Mouse (Mus musculus): ENCODE results near the gene Cenpx. TPM values are rescaled to one million over a fixed set of nuclear protein-coding genes. Genes with fewer than 3 reads are reported as not detected.

Cenpx gene
- total RNA-seq, 2 experiments from 2014 or later = 39.5 to 41.8 TPM

DNA sequence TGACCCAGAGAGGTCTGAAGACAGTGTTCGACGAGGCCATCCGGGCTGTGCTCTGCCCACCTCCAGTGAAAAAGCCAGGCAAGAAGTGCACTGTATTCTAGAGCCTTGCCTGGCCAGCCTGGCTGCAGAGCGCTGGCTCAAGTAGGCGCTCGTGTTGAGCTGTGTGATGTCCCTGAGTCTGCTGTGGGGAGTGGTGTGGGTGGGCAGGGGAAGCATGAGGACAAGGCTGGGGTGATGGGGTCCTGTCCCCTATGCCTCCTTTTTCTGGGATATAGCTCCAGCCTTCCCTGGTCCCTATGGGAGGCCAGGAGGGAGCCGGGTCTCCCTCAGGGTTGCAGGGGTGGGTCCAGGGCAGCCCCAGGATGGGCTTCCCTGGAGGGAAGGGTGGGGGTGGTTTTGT is 10.0 kb upstream of the Cenpx start:
- DNase-seq = no peak

DNA sequence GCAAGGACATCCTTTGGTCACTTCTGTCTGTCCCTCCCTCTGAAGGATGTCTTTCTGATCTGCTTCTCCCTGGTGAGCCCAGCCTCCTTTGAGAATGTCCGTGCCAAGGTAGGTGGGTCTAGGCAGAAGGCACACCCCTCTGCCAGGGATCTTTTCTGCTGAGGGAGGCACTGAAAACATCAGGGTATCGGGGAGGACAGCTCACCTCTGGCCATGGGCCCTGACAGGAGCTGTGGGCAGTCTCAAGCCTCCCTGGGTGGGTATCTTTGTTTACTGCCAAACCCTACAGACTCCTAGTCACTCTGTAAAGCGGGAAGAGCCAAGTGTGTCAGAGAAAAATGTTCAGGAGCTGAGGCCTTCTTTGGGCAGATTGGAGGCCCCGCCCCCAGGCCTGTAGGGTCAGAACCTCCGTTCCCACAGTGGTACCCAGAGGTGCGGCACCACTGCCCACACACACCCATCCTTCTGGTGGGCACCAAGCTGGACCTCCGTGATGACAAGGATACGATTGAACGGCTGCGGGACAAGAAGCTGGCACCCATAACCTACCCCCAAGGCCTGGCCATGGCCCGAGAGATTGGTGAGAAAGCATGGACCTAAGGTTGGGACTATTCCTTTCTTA is 9.3 kb upstream of the Cenpx start:
- no peak for DNase-seq

DNA sequence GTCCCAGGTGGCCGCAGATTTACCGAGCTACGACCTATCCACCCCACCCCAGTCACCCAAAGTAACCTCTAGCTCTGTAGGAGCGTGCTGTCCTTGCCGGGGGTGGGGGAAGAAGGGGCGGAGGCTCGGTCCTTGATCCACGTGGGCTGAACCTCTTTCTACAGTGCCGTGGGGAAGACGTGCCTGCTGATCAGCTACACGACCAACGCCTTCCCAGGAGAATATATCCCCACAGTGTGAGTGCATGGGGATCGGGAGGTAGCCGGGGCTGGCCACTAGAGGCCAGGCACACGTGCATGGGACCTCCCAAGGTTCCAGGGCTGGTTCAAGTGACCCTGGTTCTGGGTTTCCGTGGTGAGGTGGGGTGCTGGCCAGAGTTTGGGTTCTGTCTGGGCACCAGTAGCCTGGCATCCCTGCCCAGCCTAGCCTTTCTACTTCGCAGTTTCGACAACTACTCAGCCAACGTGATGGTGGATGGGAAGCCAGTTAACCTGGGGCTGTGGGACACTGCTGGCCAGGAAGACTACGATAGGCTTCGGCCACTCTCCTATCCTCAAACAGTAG is 8.6 kb upstream of the Cenpx start:
- DNase-seq = no peak

- DNase-seq = peak; percentile 71
Measured at GRCm38 (mm10) chr11:120721124-120722066, 7.9 kb upstream of the Cenpx start, which contains the start of gene Rac3. Gene Rac3 (plus strand): TSS chr11:120721470.

GRCm38 (mm10) chr11:120720450-120720849 is 6.9 kb upstream of the Cenpx start:
- peak; percentile 96 for DNase-seq

DNA sequence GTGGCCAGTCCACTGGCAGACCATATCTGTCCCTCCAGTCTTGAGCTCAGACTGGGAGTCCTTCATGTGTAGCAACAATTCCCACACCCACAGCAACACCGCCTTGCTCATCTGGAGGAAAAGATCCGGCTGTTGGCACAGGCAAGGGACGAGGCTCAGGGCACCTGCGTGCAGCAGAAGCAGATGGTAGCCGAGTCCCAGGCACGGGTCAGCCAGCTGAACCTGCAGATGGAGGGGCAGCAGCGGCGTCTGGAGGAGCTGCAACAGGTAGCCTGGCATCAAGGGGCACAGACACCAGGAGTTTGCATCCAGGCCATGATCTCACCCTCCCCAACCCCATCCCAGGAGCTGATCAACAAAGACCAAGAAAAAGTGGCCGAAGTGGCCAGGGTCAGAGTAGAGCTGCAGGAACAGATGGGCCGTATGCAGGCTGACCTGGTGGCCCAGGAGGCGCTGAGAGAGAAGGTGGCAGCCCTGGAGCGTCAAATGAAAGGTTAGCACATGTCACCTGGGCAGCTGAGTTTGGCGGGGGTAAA is 6.4 kb upstream of the Cenpx start:
- DNase-seq = no peak

DNA sequence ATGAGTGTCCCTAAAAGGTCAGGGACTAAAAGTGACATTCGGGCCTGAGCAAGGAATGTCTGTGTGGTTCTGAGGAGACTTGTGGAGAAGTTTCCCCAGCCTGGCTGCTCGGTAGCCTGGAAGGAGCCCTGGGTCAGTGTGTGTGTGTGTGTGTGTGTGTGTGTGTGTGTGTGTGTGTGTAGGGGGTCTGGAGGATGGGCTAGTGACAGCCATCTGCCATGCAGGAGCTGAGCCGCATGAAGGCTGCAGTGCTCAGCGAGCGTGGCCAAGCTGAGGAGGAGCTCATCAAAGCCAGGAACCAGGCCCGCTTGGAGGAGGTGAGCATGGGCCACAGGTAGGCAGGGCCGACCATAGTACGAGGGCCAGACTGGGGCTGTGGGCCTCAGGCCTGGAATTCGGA is 5.7 kb upstream of the Cenpx start:
- DNase-seq = no peak

- DNase-seq = no peak
Measured at GRCm38 (mm10) chr11:120715131-120715530, 1.6 kb upstream of the Cenpx start.

GRCm38 (mm10) chr11:120714546-120714945 is 1.0 kb upstream of the Cenpx start:
- DNase-seq = no peak

- peak; percentile 71 for DNase-seq
Measured at GRCm38 (mm10) chr11:120712771-120713568, 568 bp downstream of the Cenpx start.

DNA sequence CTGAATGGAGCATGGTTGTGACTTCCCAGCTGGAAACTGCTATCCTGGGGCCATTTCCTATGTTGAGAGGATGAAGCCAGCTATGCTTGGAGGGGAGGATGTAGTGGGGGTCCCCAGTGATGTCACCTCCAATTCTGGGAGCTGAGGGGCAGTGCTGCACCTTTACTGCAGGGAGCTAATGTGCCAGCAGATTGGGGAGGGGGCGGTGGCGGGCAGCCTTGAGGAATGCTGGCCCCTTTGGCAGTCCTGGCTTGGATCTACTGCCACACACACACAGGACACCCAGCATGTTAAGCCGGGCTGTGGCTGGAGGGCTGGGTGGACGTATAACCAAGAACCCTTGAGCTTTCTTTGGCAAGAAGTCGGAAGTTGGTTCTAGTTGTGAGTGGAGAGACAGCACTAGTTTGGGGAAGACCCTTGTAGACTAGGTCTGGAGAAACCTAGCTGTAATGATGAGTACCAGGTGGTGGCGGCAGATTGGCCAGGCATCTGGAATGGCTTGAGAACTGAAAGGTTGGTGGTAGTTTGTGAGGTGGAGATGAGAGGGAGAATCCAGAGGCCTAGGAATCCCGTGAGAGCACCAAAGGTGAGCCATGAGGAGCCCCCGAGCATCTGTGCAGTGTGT is 1.4 kb downstream of the Cenpx start:
- DNase-seq = no peak

DNA sequence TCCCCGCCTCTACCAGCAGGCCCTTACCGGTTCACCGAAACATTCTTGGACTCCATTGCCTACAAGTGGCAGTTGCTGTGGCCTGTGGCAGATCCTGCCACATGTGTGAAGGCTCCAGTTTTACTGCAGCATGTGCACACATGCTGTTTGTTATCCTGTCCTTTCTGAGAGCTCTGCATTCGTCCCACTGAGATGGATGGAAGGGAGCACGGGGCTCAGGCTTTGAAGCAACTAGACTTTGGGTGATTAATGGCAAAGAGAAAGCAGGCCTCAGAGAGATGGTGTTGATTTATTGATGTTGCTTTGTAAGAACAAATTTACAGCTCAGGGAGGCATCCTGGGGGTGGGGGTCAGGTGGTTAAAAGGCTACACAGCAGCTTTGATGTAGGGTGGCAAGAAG is 2.9 kb downstream of the Cenpx start:
- no peak for DNase-seq

- no peak for DNase-seq
Measured at GRCm38 (mm10) chr11:120709551-120709950, 4.0 kb downstream of the Cenpx start.

DNA sequence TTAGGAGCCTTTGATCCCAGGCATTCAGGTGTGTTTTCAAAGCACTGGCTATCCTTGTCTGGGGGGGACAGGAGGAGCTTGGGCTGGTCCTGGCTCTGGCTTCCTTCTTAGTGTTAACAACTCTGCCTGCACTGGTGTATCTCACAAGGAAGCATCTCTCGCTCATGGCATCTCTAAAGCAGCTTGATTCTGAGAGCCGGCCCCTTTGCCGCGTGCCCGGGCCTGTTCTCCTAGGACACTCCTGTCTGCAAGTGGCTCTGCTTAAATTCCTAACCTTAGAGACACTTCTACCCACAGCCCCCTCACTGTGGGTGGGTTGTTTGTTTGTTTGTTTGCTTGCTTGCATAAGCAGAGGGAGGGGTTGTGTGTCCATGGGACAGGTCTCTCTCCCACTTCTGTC is 5.6 kb downstream of the Cenpx start:
- DNase-seq = no peak

GRCm38 (mm10) chr11:120707225-120707624 is 6.3 kb downstream of the Cenpx start:
- DNase-seq = no peak

DNA sequence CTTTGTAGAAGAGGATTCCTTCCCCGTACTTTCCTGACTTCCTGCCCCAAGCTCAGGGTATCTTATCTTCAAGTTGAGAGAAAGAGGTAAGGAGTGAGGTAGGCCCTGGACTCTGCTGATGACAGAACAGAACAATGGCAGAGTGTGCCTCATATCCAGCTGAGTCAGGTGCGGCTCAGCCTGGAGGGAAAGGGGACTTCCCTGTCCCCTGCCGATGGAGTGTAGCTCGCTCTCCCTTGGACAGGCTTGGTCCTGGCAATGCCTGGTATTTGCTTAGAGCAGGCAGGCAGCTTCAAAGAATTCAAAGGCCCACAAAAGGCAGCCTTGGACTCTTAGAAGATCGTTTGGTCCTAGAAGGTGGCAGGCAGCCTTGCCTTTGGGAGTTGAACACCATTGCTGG is 7.4 kb downstream of the Cenpx start:
- no peak for DNase-seq

DNA sequence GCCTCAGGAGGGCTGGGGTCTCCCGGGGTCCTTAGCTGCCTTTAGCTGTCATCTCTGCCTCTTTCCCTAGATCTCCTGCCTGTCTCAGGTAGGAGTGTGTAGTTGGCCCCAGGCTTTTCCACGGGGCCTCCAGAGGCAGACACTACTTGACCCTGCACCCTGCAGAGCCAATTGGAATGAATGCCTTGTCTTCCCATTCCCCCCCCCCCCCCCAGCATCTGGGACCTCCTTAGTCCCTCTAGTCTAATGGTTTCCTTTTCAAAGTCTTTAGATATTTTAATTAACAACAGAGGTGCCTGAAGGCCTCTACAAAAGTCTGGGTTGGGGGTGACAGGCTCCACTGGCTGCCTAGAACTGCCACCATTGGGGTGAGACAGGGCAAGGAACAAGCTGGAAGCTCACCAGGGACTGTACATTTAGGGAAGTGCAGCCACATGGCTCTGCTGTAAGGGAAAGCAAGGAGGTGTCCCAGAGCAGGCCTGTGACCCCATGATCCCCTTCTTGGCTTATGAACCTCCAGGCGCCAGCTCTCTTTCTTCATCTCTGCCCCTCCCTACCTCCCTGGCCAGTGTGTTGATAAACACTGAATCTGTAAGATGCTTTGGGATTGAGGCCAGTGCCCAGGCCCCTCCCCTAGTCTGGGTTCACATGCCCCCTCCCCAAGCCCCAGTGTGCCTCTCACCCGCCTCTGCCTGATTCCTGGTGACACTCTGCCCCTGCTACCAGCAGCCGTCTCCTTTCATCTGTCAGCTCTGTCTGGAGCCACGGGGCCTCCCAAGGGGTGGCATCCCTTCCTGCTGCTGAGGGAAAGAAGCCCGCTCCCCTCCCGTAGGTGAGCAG is 8.8 kb downstream of the Cenpx start:
- no peak for DNase-seq

DNA sequence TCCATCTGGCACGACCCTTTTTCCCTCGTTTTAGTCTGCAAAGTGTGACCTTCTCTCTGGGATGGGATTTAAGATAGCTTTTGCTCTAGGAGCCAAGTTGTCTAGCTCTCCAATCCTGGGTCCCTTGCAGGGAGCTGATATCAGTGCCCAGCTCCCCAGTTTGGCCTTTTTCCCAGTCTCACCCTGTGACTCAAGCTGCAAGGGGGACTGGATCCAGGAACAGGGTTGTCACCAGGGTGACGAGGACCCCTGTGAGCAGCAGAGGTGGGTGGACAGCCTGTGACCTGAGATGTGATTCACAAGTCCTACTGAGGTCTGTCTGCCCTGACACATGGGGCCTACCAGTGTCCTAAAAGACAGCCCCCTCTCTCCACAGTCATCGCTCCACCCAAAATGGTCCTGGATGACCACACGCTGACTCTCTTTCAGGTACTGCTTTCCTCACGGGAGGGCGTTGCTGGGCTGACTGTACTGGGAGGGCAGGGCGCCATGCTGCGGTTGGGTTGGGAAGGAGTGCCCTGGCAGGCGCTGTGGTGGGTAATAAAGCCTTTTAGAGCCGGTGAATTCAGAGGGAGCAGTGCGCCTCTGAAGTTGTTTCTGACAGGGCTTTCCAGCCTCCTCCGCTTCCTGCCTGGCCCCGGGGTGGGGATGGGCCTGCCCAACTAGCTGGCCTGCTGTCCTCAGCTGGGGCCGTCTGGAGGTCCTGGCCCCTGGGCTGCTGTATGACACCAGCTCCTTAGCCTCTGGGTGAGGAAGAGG is 9.7 kb downstream of the Cenpx start:
- peak; percentile 59 for DNase-seq

- peak; percentile 71 for DNase-seq
Measured at GRCm38 (mm10) chr11:120697741-120698140, 15.8 kb downstream of the Cenpx start.

GRCm38 (mm10) chr11:120696568-120696967 is 17.0 kb downstream of the Cenpx start:
- DNase-seq = no peak
